Mouse (Mus musculus) kidney, embryonic 16.5 days (tissue): ENCODE measurements at regions not wholly inside any gene's neighbourhood (a gene's known extent, or its start where the extent isn't known, plus 50 kb on each side); places are given as distances from the start of the nearest gene placed in this dataset.

ENCODE experiments used
- ATAC-seq: fragments of 200-750 bp; cut with Nextera tagmentation; 2 replicates; pipeline ENCODE4 v1.8.0; 2017; ENCODE audit warnings: moderate TSS enrichment; ENCODE audit not compliant: low FRiP score, low TSS enrichment
- H3K27ac ChIP-seq: fragments of 300-500 bp; sonication (generic); 2 replicates; pipeline ENCODE4 v1.5.1; 2014; ENCODE audit warnings: low read length
- H3K27me3 ChIP-seq: fragments of 300-500 bp; sonication (generic); 2 replicates; pipeline ENCODE4 v1.6.1; 2014; ENCODE audit warnings: low read length, control low read depth, mixed read lengths; ENCODE audit not compliant: insufficient read depth
- H3K36me3 ChIP-seq: fragments of 300-500 bp; sonication (generic); 2 replicates; pipeline ENCODE4 v1.6.1; 2014; ENCODE audit warnings: low read length, control low read depth, mixed read lengths; ENCODE audit not compliant: insufficient read depth
- H3K4me1 ChIP-seq: fragments of 300-500 bp; sonication (generic); 2 replicates; pipeline ENCODE4 v1.6.1; 2014; ENCODE audit warnings: low read length, control low read depth, mixed read lengths; ENCODE audit not compliant: insufficient read depth
- H3K4me2 ChIP-seq: fragments of 300-500 bp; sonication (generic); replicated peaks from 2 replicates; pipeline ENCODE4 v1.6.1; 2014; ENCODE audit warnings: low read depth, low read length
- H3K4me3 ChIP-seq: fragments of 300-500 bp; sonication (generic); 2 replicates; pipeline ENCODE4 v1.5.1; 2014; ENCODE audit warnings: mild to moderate bottlenecking, low read length
- H3K9ac ChIP-seq: fragments of 300-500 bp; sonication (generic); replicated peaks from 2 replicates; pipeline ENCODE4 v1.6.1; 2014; ENCODE audit warnings: low read length
- H3K9me3 ChIP-seq: fragments of 300-500 bp; sonication (generic); 2 replicates; pipeline ENCODE4 v1.6.1; 2016; ENCODE audit warnings: low read length, control low read depth
- WGBS: fragments of 180-500 bp; shearing (Covaris S2); extraction: QIAGEN DNeasy Blood & Tissue Kit; methylation state at CpG from one replicate; pipeline ENCODE4 v1.1.7; 2014; 5-methylcytosine and 5-hydroxymethylcytosine counted together

DNA sequence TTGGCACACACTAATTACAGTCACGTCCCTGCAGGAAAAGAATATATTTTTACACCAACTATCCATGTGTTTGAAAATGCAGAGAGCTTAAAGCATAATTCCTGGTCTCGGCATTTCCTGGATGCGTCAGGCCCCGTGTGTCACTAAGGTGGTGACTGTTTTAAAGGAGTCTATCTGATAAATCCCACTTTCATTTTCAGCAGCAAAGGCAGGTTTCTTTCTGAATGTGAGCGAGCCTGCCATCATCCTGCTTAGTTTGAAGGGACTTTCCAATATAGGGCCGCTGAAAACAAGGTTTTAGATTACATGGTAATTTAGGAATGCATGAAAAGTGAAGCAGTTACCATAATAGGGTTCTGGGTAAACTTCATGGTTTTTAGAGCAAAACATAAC lies 77.5 kb upstream of the Arid5b start:
- no peaks in the 10 kb centered on the region for H3K27me3 ChIP-seq
- H3K27ac ChIP-seq: peak overlapping the region; percentile 94
- no peaks in the 10 kb centered on the region for H3K9me3 ChIP-seq
- 12% methylated on average over 6 of the region's 6 CpGs for WGBS
- 0 out of 2 replicates have a peak overlapping the region, but pooled peaks have one; percentile 48 for H3K9ac ChIP-seq
- no peak overlapping the region for H3K4me3 ChIP-seq
- peak overlapping the region; percentile 35 for H3K4me2 ChIP-seq
- no peak for ATAC-seq
- no peaks in the 10 kb centered on the region for H3K36me3 ChIP-seq
- peaks cover 48% of the 10 kb centered on the region for H3K4me1 ChIP-seq

DNA sequence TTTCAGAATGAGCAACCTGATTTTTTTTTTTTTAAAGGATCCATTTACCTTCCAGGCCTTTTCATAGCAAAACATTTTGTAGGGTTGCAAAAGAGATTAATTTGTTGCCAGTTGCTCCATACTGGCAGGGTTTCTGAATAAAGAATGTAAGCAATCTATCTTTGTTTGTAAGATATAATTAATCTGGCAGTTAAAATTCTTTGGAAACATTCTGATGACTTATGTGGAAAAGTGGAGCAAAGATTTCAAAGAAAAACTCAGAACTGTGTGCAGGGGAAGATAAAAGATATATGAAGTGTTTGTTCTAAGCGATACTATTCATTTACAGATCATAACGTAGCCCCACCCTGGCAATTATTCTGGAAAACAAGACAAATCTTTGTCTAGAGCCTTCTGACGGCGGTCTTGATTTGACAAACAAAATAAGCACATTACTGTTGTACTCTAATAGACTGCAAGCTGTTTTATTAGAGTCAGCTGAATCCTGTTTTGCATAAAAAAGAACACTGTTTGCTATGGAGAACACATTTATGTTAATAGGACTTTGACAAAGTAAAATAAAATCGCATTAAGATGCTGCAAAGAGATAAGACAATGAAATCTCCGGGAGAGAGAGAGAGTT lies 77.0 kb upstream of the Arid5b start:
- Histone ChIP-seq H3K4me3 (no peak overlapping the region), H3K27me3 (no peaks in the 10 kb centered on the region), H3K36me3 (no peaks in the 10 kb centered on the region), H3K9me3 (no peaks in the 10 kb centered on the region), H3K4me1 (peaks cover 50% of the 10 kb centered on the region), H3K4me2 (peak overlapping the region; percentile 35), H3K27ac (peak overlapping the region; percentile 94), H3K9ac (0 out of 2 replicates have a peak overlapping the region, but pooled peaks have one; percentile 48)
- no peak for ATAC-seq
- 21% methylated on average over 6 of the region's 6 CpGs for WGBS

DNA sequence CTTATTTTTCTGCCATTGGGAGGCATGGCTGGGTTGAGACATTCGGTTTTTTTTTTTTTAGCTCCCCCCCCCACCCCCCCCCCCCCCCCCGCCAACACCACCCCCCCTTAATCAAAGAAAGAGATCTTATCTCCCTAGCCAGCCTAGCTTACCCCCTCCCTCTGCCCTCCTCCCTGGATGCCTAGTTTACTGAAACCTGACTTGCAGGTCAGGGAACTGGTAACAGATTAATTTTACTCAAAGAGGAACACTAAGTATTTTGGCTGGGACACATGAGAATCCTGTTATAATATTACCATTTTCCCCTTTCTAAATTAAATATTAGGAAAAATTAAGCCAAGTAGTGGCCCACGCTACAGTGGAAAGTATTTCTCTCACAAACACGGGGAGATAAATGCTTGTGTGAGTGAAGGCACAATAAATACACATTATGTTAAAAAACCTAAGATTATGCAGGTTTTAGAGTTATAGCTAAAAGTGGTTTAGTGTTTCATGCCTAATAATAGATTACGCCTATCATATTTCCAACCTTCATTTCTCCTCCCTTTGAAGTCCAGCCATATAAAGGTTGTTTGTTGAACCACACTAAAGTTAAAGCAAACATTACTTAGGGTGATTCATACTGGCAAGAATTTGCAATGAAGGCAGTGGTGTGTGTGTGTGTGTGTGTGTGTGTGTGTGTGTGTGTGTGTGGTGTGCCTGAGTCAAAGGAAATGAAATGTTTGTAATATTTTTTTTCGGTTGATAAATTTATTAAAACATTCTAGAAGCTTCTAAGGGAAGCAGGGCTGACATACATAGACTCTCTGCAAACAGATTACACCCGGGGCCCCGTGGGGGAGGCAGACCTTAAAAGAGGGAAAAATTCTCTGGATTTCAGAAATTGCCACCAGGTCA lies 76.0 kb upstream of the Arid5b start:
- H3K9me3 ChIP-seq: no peaks in the 10 kb centered on the region
- ATAC-seq: 0 out of 2 replicates have a peak, but pooled peaks have one; percentile 60
- no peak overlapping the region for H3K4me3 ChIP-seq
- peak overlapping the region; percentile 46; the same call in 1 of the 2 replicates for H3K4me2 ChIP-seq
- peaks cover 50% of the 10 kb centered on the region for H3K4me1 ChIP-seq
- 14% methylated on average over 7 of the region's 8 CpGs for WGBS
- no peaks in the 10 kb centered on the region for H3K27me3 ChIP-seq
- H3K27ac ChIP-seq: peak overlapping the region; percentile 94
- H3K36me3 ChIP-seq: no peaks in the 10 kb centered on the region
- no peak overlapping the region for H3K9ac ChIP-seq

DNA sequence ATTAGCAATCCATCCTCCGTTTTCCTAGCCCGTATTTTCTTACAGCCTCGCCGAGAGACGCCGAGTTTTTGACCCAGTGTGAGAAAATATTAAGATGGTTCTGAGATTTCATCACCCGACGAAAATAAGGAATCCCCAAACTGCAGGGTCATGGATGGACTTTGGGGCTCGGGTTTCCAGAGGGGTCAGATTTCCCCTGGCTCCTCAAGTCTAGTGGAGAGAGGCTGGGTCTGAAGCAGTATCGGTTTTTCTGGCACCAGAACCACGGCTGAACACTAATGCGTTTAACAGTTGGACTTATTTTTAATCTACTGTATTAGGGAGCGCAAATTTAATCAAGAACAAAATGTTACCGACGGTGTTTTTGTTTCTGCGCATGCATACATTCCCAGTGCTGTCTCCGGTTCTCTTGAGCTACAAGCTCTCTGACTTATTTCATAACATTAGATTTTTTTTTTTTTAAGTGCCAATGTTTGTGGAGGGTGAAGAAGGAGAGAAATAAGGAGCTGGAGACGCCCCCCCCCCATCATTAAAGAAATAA lies 75.2 kb upstream of the Arid5b start:
- peak overlapping the region; percentile 7 for H3K4me3 ChIP-seq

DNA sequence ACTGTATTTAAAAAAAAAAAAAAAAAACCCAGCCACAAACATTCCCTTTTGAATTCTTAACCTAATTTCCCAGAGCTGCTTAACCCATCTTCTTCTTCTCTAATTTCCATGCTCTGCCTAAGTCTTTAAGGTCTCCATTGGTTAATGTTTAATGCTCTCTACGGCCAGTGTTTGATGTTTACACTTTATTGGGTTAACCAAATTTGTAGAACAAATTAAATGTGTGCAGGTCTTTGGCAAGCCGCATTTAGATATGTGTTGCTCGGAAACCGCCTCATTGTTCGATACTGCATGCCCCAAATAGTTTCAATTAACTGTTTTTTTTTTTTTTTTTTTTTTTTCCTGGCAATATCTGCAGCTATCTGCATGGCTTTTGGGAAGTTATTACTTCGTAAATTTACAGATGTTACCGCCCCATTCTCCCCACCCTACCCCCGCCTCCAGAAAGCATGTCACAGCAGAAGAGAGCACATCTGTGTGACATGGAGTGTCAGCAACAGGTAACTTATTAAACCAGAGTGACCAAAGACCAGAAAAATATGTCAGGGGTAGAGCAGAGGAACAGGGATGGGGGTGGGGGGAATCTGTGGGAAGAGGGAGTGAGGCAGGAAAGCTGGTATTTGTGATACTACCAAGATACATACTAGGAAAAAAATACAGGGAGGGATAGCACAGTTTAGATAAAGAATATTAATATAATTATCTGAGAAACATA lies 73.5 kb upstream of the Arid5b start:
- H3K9ac ChIP-seq: no peak overlapping the region
- ATAC-seq: peak; percentile 50; the same call in 1 of the 2 replicates
- H3K36me3 ChIP-seq: no peaks in the 10 kb centered on the region
- no peaks in the 10 kb centered on the region for H3K9me3 ChIP-seq
- H3K27ac ChIP-seq: peak overlapping the region; percentile 68
- H3K4me2 ChIP-seq: peak overlapping the region; percentile 29
- H3K4me1 ChIP-seq: peaks cover 49% of the 10 kb centered on the region
- H3K27me3 ChIP-seq: no peaks in the 10 kb centered on the region
- 56% methylated on average over 8 of the region's 8 CpGs for WGBS
- no peak overlapping the region for H3K4me3 ChIP-seq

More for the DNA sequence above, 75.2 kb upstream of the Arid5b start:
- H3K27me3 ChIP-seq: no peaks in the 10 kb centered on the region
- ATAC-seq: no peak
- H3K9me3 ChIP-seq: no peaks in the 10 kb centered on the region
- H3K9ac ChIP-seq: peak overlapping the region; percentile 40
- H3K4me1 ChIP-seq: peaks cover 50% of the 10 kb centered on the region
- H3K27ac ChIP-seq: peak overlapping the region; percentile 86
- H3K36me3 ChIP-seq: no peaks in the 10 kb centered on the region
- peak overlapping the region; percentile 46 for H3K4me2 ChIP-seq
- 25% methylated on average over 18 of the region's 18 CpGs for WGBS

DNA sequence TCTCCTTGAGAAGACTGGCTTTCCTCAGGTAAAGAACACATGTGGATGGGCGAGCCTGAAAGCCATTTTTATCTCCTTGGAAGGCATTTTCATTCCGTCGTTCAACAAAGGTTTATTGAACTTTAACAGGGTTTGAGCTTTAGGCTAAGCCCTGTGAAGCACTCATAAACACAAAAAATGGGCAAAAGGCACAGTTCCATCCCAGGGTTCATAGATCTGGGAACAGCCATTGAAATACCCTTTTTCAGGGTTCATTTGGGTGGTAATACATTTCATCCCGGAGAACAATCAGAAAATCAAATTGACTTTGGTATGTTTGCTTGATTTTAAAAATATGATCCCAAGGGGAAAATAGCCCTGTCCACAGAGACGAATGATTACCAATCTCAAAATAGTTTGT lies 72.9 kb upstream of the Arid5b start:
- no peaks in the 10 kb centered on the region for H3K36me3 ChIP-seq
- H3K9me3 ChIP-seq: no peaks in the 10 kb centered on the region
- no peak overlapping the region; the same call in 1 of the 2 replicates for H3K9ac ChIP-seq
- H3K4me1 ChIP-seq: peaks cover 43% of the 10 kb centered on the region
- H3K4me3 ChIP-seq: no peak overlapping the region
- no peak for ATAC-seq
- H3K27ac ChIP-seq: peak overlapping the region; percentile 85
- no peaks in the 10 kb centered on the region for H3K27me3 ChIP-seq
- no peak overlapping the region for H3K4me2 ChIP-seq
- WGBS: 61% methylated on average over 5 of the region's 5 CpGs

DNA sequence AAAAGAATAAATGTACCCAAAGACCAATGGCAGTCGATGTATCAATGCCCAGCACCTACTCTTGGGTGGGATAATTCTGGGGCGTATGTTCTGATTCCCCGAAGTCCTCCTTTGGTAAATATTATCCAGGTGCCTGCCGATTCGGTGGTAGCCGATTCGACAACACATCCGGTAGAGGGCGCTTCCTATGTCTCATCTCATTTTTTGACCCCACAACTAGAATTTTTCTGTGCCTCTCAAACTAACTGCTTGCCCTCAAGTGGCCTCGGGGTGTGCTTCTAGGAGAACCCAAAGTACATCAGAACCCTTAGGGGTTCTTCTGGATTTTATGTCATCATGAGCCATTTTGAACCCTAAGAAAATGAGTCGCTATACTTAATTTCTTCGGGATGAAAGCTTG lies 72.3 kb upstream of the Arid5b start:
- Histone ChIP-seq H3K36me3 (no peaks in the 10 kb centered on the region), H3K9me3 (no peaks in the 10 kb centered on the region), H3K9ac (no peak overlapping the region), H3K4me2 (no peak overlapping the region), H3K4me1 (peaks cover 44% of the 10 kb centered on the region), H3K27ac (peak overlapping the region; percentile 85), H3K4me3 (no peak overlapping the region), H3K27me3 (no peaks in the 10 kb centered on the region)
- WGBS: 86% methylated on average over 12 of the region's 12 CpGs
- no peak for ATAC-seq

DNA sequence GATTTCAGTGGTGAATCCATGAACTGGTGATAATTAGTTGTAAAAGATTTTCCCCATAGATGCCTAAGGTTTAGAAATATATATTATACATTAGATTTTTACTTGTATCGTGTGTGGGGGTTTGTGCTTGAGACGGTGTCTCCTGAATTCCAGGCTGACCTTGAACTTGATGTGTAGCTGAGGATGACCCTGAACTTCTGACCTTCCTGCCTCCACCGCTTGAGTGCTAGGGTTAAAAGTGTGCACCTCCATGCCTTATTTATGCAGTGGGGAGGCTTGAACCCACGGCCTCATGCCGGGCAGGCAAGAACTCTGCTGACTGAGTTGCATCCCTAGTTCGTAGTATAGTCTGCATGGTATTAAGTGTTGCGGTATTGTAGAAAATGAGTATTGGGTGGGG lies 69.3 kb upstream of the Arid5b start:
- 82% methylated on average over 7 of the region's 7 CpGs for WGBS
- Histone ChIP-seq H3K9ac (no peak overlapping the region; the same call in 1 of the 2 replicates), H3K9me3 (peaks cover 7% of the 10 kb centered on the region), H3K4me2 (no peak overlapping the region), H3K36me3 (no peaks in the 10 kb centered on the region), H3K27me3 (no peaks in the 10 kb centered on the region), H3K4me3 (no peak overlapping the region), H3K27ac (no peak overlapping the region), H3K4me1 (peaks cover 26% of the 10 kb centered on the region; the same call in 1 of the 2 replicates)
- no peak for ATAC-seq

DNA sequence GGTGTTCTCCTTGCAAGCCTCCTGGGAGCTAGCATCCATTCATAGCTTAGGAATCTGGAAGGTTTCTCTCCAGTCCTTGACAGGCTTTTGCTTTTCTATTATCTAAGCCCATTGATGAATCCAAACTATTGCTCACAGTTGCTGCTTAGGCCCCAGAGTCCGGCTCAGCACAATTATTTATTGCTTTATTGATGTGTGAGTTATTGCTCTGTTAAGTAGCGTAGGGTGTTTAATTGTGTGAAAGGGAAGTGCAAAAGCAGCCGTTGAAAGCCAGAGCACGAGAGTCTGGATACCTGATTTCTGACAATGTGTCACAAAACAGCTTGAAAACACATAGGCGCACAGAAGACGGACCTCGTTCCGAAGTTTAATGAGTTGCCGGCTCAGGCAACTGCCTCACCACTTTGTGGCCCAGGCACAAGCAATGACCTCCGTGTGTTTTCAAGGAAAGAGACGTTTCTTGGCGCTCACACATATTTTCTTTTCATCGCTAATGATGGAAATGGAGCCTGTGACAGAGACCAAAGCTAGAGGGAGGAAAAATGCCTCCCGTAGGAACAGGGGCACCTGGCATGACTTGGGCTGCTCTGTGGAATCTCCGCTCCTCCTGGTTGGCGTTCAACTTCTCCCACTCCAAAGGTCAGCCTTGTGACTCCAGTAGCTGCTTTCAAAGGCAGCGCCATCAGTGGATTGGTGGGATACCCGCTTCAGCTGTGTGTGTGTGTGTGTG lies 66.6 kb upstream of the Arid5b start:
- peak overlapping the region; percentile 55 for H3K27ac ChIP-seq
- no peaks in the 10 kb centered on the region for H3K36me3 ChIP-seq
- no peak overlapping the region for H3K4me3 ChIP-seq
- no peak overlapping the region for H3K4me2 ChIP-seq
- H3K9ac ChIP-seq: no peak overlapping the region
- ATAC-seq: peak; percentile 39; the same call in 1 of the 2 replicates
- no peaks in the 10 kb centered on the region for H3K27me3 ChIP-seq
- H3K4me1 ChIP-seq: peaks cover 14% of the 10 kb centered on the region; the same call in 1 of the 2 replicates
- peaks cover 18% of the 10 kb centered on the region for H3K9me3 ChIP-seq
- WGBS: 49% methylated on average over 18 of the region's 18 CpGs
